Mouse (Mus musculus): Measurements from ENCODE around the gene Srgn. TPM values are rescaled to one million over a fixed set of nuclear protein-coding genes. Genes with fewer than 3 reads are reported as not detected.

Gene Srgn
- polyA plus RNA-seq (2015; fragmentation: Nextera tagmentation; extraction: Ambion mirVana): 8.2 and 8.6 TPM in 2 replicates

DNA sequence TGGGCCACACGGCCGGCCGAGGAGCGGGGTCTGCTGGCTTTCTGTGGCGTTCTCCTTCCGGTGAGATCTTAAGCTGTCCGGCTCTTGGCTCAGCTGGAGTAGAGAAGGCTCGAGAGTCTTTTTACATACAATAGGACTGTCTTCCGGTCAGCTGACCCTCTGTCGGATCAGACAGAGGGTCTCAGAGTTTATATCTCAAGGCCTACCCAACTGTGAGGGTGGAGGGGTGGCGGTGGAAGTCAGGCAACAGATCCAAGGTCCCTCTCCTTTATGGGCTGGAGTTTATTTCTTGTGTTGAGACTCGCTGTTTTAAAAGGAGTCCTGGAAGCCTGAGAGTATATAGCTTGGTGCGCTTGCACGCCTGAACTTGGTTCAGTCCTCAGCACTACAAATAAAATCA is at the start of gene Srgn:
Gene Srgn (minus strand): TSS at position 101 of the 400 bp plus-strand sequence.
- no peaks in the 10 kb centered on the region for H3K36me3 ChIP-seq
- H3K27ac ChIP-seq (replicated peaks): no peak within 1 kb of the TSS
- H3K4me3 ChIP-seq: no peak within 1 kb of the TSS
- H3K9me3 ChIP-seq: no peaks in the 10 kb centered on the region
- 0 out of 2 replicates have a peak, but pooled peaks cover 5% of the 10 kb centered on the region for H3K4me1 ChIP-seq
- no peak for ATAC-seq (ENCODE audit: extremely low read depth, insufficient number of reproducible peaks, low FRiP score, low TSS enrichment)
- no peak within 1 kb of the TSS for H3K4me2 ChIP-seq
- 82% methylated on average over 14 of the region's 14 CpGs for WGBS
- no peak within 1 kb of the TSS for H3K9ac ChIP-seq
- no peaks in the 10 kb centered on the region for H3K27me3 ChIP-seq (replicated peaks)

DNA sequence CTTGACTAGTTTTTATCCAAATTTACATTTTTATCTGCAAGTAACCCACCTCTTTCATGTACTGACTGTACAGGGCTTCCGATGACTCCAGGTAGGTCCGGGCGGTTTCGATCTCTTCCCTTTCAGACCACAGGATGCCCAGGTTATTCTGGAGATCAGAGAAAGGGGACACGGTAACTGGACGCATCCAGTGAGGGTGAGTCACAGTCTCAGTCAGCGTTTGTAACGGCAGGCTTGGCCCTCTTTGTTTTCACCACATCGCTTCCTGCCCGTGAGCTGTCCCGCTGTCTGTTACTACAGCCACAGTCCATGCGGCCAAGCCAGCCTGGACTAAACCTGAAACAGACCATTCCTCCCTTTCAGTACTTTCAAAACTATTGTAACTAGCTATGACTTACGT is 47.8 kb upstream of the Srgn start:
- Histone ChIP-seq H3K27ac (replicated peaks) (no peak overlapping the region), H3K4me3 (no peak overlapping the region), H3K9ac (no peak overlapping the region), H3K36me3 (peaks cover 52% of the 10 kb centered on the region), H3K4me2 (no peak overlapping the region), H3K4me1 (peaks cover 13% of the 10 kb centered on the region), H3K9me3 (no peaks in the 10 kb centered on the region), H3K27me3 (replicated peaks) (no peaks in the 10 kb centered on the region)
- 86% methylated on average over 13 of the region's 13 CpGs for WGBS
- no peak for ATAC-seq (ENCODE audit: extremely low read depth, insufficient number of reproducible peaks, low FRiP score, low TSS enrichment)

DNA sequence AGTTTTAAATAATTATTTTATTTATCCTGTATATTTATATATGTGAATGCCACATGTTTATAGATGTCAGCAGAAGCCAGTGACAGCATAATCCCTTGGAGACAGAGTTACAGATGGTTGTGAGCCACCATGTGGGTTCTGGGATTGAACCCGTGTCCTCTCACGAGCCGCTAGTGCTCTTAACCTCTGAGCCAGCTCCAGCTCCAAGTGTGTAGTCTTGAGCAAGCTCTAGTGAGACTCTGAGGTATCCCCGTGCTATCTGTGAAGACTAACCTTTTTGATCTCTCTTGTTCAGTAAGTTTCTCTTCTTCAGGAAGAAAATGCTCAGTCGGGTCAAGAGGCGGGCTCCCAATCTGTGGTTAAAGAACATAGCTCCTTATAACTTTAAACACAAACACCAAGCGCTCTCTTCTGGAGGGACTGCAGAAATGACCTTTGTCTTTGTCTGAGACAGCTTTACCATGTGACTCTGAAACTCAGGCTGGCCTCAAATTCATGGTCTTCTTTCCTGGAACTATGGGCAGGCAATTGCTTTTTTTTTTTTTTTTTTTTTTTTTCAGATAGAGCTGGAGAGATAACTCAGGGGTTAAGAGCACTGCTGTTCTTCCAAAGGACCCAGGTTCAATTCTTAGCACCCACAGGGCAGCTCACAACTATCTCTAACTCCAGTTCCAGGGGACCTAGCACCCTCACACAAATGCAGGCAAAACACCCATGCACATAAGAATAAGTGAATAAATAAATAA is 43.0 kb upstream of the Srgn start:
- no peak overlapping the region for H3K4me2 ChIP-seq
- WGBS: 92% methylated on average over 7 of the region's 7 CpGs
- no peak overlapping the region for H3K9ac ChIP-seq
- no peaks in the 10 kb centered on the region for H3K9me3 ChIP-seq
- no peak overlapping the region for H3K27ac ChIP-seq (replicated peaks)
- no peak for ATAC-seq (ENCODE audit: extremely low read depth, insufficient number of reproducible peaks, low FRiP score, low TSS enrichment)
- no peak overlapping the region for H3K4me3 ChIP-seq
- no peaks in the 10 kb centered on the region for H3K27me3 ChIP-seq (replicated peaks)
- peaks cover 92% of the 10 kb centered on the region for H3K36me3 ChIP-seq
- H3K4me1 ChIP-seq: no peaks in the 10 kb centered on the region

DNA sequence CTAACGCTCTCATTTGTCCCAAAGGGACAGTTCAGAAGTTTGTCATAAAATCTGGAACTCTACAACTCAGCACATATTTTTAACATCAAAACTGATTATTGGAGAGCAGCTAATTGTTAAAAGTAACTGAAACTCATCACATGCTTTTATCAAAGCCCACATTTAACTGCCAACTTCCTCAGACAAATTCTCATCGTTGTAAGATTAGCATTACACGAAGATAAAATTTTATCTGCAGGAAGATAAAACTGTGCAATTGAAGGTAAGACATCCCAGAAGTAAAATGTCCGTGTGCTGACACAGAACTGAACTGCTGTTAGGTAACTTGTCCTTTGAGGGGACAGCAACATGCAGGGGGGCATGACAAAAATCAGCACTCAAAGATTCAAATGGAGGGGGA is 41.6 kb upstream of the Srgn start:
- Histone ChIP-seq H3K9ac (no peak overlapping the region), H3K36me3 (peaks cover 93% of the 10 kb centered on the region), H3K27ac (replicated peaks) (no peak overlapping the region), H3K9me3 (no peaks in the 10 kb centered on the region), H3K4me1 (no peaks in the 10 kb centered on the region), H3K27me3 (replicated peaks) (no peaks in the 10 kb centered on the region), H3K4me2 (no peak overlapping the region), H3K4me3 (no peak overlapping the region)
- no peak for ATAC-seq (ENCODE audit: extremely low read depth, insufficient number of reproducible peaks, low FRiP score, low TSS enrichment)
- 71% methylated on average over 4 of the region's 4 CpGs for WGBS

DNA sequence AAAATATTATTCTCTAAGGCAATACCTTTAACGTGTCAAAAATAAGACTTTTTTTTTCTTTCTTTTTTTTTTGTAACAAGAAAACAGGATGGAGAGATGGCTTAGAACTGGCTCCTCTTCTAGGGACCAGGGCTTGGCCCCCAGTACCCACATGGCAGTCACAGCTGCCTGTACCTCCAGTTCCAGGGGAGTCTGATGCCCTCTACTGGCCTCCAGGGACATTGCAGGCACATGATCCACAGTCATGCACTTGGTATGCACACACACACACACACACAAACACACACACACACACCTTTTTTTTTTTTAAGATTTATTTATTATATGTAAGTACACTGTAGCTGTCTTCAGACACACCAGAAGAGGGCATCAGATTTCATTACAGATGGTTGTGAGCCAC is 30.5 kb upstream of the Srgn start:
- no peak for ATAC-seq (ENCODE audit: extremely low read depth, insufficient number of reproducible peaks, low FRiP score, low TSS enrichment)
- 82% methylated on average over 1 of the region's 1 CpGs for WGBS
- peaks cover 68% of the 10 kb centered on the region for H3K36me3 ChIP-seq

DNA sequence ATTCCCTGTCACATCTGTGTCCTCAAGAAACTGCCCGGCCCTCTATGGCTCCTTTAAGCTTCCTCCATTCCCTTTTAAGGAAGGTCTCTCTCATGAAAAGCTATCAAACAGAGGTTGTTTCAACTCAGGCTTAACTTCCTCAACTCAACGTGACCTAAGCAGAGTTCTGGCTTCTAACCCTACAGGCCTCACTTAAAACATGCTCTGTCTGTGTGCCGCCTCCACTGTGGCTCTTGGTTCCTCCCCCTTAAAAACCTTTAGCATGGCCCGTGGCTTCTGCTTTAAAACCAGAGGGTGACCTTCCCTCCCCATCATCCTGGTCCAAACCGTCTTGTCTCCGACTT is 29.3 kb upstream of the Srgn start:
- no peaks in the 10 kb centered on the region for H3K9me3 ChIP-seq
- WGBS: 84% methylated on average over 6 of the region's 6 CpGs
- ATAC-seq (ENCODE audit: extremely low read depth, insufficient number of reproducible peaks, low FRiP score, low TSS enrichment): no peak
- H3K4me3 ChIP-seq: no peak overlapping the region
- no peak overlapping the region for H3K4me2 ChIP-seq
- H3K27me3 ChIP-seq (replicated peaks): no peaks in the 10 kb centered on the region
- peaks cover 56% of the 10 kb centered on the region for H3K36me3 ChIP-seq
- H3K9ac ChIP-seq: no peak overlapping the region
- no peaks in the 10 kb centered on the region for H3K4me1 ChIP-seq
- H3K27ac ChIP-seq (replicated peaks): no peak overlapping the region

More for the DNA sequence above, 30.5 kb upstream of the Srgn start:
- no peak overlapping the region for H3K9ac ChIP-seq
- H3K27ac ChIP-seq (replicated peaks): no peak overlapping the region
- no peak overlapping the region for H3K4me2 ChIP-seq
- H3K4me1 ChIP-seq: no peaks in the 10 kb centered on the region
- H3K9me3 ChIP-seq: no peaks in the 10 kb centered on the region
- no peak overlapping the region for H3K4me3 ChIP-seq
- H3K27me3 ChIP-seq (replicated peaks): no peaks in the 10 kb centered on the region

DNA sequence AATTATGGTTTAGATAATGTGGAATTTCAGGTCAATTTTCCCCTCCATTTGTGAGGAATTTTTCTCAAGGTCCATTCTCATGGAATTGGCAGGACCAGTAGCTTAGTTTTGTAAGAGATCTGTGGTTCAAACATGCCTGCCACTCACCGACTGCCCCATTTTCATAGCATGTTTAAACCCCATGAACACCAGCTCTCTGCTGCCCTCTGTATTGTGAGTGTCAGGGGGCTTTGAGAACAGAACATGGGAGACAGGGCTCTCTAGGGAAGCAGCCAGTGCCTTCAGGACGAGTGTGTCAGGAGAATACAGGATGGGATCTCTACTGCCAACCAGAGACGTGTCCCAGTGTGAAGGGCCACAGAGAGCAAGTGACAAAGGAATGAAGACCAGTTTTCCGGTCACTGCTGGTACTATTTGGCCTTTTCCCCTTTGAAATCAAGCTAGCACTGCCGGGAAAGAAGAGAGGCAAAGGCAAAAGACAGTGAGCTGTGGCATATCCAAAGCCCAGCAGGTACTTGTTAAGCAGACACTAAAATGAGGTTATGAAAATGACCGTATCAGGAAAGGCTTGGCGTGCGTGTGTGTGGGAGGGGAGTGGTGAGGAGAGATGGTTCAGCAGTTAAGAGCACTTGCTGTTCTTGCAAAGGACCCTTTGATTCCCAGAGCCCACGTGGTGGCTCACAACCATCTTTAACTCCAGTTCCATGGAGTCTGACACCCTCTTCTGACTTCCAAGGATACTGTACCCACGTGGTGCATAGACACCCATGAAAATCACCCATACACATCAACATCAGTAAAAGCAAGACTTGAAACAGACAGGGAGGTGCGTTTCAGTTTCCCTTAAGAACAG is 28.7 kb upstream of the Srgn start:
- H3K9ac ChIP-seq: no peak overlapping the region
- no peak overlapping the region for H3K27ac ChIP-seq (replicated peaks)
- H3K4me3 ChIP-seq: no peak overlapping the region
- H3K36me3 ChIP-seq: peaks cover 53% of the 10 kb centered on the region
- no peaks in the 10 kb centered on the region for H3K27me3 ChIP-seq (replicated peaks)
- H3K9me3 ChIP-seq: no peaks in the 10 kb centered on the region
- no peaks in the 10 kb centered on the region for H3K4me1 ChIP-seq
- no peak for ATAC-seq (ENCODE audit: extremely low read depth, insufficient number of reproducible peaks, low FRiP score, low TSS enrichment)
- WGBS: 73% methylated on average over 11 of the region's 11 CpGs
- no peak overlapping the region for H3K4me2 ChIP-seq

DNA sequence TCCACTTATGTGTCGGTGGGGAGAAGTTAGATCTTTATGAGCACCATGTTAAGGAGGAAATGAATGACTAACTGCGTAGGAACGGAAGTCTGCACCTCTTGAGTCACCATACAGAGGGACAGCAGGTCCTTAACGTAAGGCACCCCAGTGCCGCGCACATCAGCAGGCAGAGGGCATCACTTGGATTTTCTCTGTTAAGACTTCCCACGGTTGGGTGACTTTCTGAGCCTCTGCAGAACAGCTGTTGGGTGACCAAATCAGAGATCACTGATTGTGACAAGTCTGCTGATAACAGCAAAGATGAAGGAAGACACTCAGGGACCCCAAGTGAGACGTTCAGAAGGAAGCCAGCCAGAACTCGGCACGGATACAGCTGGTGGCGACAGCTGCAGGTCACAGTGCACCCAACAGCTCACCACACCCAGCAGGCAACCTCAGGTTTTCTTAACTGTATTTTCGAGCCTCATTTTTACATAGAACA is 26.4 kb upstream of the Srgn start:
- no peaks in the 10 kb centered on the region for H3K4me1 ChIP-seq
- H3K9me3 ChIP-seq: no peaks in the 10 kb centered on the region
- H3K27me3 ChIP-seq (replicated peaks): no peaks in the 10 kb centered on the region
- H3K36me3 ChIP-seq: peaks cover 30% of the 10 kb centered on the region
- H3K9ac ChIP-seq: no peak overlapping the region
- no peak overlapping the region for H3K4me2 ChIP-seq
- no peak overlapping the region for H3K4me3 ChIP-seq
- ATAC-seq (ENCODE audit: extremely low read depth, insufficient number of reproducible peaks, low FRiP score, low TSS enrichment): no peak
- H3K27ac ChIP-seq (replicated peaks): no peak overlapping the region
- WGBS: 60% methylated on average over 12 of the region's 12 CpGs

DNA sequence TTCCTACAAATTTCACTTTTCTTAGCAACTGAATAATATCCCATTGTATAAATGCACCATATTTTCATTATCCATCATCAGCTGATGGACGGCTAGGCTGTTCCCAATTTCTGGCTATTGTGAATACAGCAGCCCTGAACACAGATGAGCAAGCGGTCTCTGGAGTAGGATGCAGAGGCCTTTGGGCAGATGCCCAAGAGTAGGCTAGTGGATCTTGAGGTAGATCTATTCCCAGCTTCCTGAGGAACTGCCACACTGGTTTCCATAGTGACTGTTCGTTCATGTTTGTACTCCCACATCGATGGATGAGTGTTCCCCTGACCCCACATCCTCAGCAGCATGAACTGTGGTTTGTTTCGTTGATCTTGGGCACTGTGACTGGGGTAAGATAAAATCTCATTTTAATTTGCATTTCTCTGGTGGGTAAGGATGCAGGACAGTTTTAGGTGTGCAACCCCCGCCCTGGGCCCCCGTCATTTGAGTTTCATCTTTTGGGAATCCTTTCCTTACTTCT is 23.6 kb upstream of the Srgn start:
- ATAC-seq (ENCODE audit: extremely low read depth, insufficient number of reproducible peaks, low FRiP score, low TSS enrichment): no peak
- 76% methylated on average over 7 of the region's 7 CpGs for WGBS
- no peak overlapping the region for H3K9ac ChIP-seq
- no peaks in the 10 kb centered on the region for H3K4me1 ChIP-seq
- no peaks in the 10 kb centered on the region for H3K9me3 ChIP-seq
- no peak overlapping the region for H3K4me2 ChIP-seq
- 0 out of 2 replicates have a peak, but pooled peaks cover 9% of the 10 kb centered on the region for H3K36me3 ChIP-seq
- no peak overlapping the region for H3K27ac ChIP-seq (replicated peaks)
- H3K27me3 ChIP-seq (replicated peaks): no peaks in the 10 kb centered on the region
- no peak overlapping the region for H3K4me3 ChIP-seq

DNA sequence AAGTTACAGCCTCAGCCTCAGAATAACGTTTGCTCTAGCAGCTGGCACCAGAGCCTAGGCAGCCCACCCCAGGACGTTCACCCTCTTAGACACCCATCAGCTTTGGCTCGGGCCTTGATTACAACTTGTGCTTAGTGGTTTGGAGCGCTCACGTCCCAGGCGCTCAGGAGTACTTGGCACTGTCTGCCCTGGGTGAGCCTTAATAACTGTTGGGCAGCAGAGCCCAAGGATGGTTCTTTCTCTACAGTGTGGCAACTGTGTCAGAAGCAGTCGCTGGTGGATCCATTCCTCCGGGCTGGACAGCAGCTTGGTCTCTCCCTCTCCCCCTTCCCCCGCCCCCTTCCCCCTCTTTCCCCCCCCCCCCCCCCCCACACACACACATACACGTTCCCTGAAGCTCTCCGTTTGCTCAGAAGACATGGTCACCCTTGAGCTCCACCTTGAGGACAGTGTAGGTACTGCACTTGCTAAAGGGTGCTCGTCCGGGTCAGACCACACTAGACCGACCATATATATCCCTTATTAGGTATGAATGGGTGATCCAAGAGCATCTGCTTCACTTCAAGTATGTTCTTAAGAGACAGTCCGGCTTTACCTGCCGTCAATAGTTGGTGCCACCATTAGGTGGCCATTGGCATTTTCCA is 22.4 kb upstream of the Srgn start:
- Histone ChIP-seq H3K4me3 (no peak overlapping the region), H3K27ac (replicated peaks) (no peak overlapping the region), H3K4me2 (no peak overlapping the region), H3K36me3 (0 out of 2 replicates have a peak, but pooled peaks cover 9% of the 10 kb centered on the region), H3K9me3 (no peaks in the 10 kb centered on the region), H3K4me1 (no peaks in the 10 kb centered on the region), H3K9ac (no peak overlapping the region), H3K27me3 (replicated peaks) (no peaks in the 10 kb centered on the region)
- no peak for ATAC-seq (ENCODE audit: extremely low read depth, insufficient number of reproducible peaks, low FRiP score, low TSS enrichment)
- WGBS: 29% methylated on average over 14 of the region's 16 CpGs

DNA sequence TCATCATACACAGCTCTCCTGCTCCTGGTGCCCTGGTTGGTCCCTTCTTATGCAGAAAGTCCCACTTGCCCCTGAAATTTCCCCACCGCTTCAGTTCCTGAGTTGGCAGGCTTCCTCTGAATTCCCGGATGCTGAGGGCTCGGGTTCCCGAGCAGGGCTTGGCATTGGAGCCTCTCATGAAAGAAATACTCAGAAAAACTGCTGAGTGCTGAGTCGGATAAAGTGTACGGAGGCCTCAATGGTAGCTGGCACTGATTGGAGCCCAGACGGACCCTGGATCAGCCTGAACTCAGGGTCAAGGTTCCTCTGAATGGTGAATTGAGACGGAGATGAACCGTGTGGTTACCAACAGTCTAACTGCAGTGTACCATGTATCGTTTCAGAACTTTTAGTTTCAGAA is 19.2 kb upstream of the Srgn start:
- WGBS: 75% methylated on average over 10 of the region's 10 CpGs
- Histone ChIP-seq H3K4me3 (no peak overlapping the region), H3K4me1 (peaks cover 3% of the 10 kb centered on the region; the same call in 1 of the 2 replicates), H3K9ac (no peak overlapping the region), H3K9me3 (no peaks in the 10 kb centered on the region), H3K27ac (replicated peaks) (no peak overlapping the region), H3K36me3 (no peaks in the 10 kb centered on the region), H3K27me3 (replicated peaks) (no peaks in the 10 kb centered on the region), H3K4me2 (no peak overlapping the region)
- ATAC-seq (ENCODE audit: extremely low read depth, insufficient number of reproducible peaks, low FRiP score, low TSS enrichment): no peak

Measured in heart, embryonic 13.5 days (tissue).